Comparison of ENCODE assay signal across 30 mouse cellular contexts in the genomic region with DNA sequence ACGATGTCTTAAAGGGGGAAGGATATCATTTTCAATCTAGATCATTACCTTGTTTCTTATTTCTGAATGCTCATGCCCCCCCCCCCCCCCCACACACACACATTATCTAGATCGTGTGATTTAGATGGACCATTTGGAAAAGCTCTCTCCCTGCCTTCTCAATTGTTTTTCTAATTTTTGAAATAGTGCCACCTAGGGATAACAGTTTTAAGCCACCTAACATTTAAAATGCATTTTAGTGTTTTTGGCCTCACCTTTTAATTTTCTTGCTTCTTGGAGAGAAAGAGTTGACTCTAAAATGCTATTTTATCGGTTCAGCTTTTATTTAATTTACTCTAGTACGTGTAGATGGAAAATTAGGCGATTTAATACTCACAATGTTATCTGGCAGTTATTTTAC.
A peak's percentile ranks its signal among the peaks of the same experiment; 100 is the strongest.
DNase-seq lines count a peak whose midpoint lies in the region; ATAC-seq and TF ChIP-seq lines count a peak whose summit lies in the region.
"Had no signal": no experiment of that assay in that cellular context is flagged by ENCODE, and none has a peak within 500 bp of the region (broad histone marks: within the 10 kb centered on the region; RNA-seq: fewer than 3 reads in every experiment).

No protein-coding gene starts in this region.

- TF ChIP-seq RAD21 in MEL (IDR thresholded peaks at IDR 0.05; ENCODE audit: low read depth, low read length) = peak; percentile 25

- H3K9me3 ChIP-seq in heart, postnatal 0 days (replicated peaks; ENCODE audit: control insufficient read depth, low read length) = no peaks in the 10 kb centered on the region
- no peaks in the 10 kb centered on the region for H3K9me3 ChIP-seq in heart, embryonic 10.5 days
- H3K9me3 ChIP-seq in MEL (replicated peaks; ENCODE audit: insufficient read depth, low read length) = no peaks in the 10 kb centered on the region
- H3K9me3 ChIP-seq: embryonic facial prominence, embryonic 12.5 days; forebrain, embryonic 15.5 days; hindbrain, embryonic 15.5 days; limb, embryonic 12.5 days; liver, embryonic 15.5 days; lung, embryonic 15.5 days; midbrain, embryonic 13.5 days; neural tube, embryonic 15.5 days; stomach, embryonic 15.5 days had no signal

- TF ChIP-seq CTCF in heart, postnatal 0 days (IDR thresholded peaks at IDR 0.05; ENCODE audit: low read depth) = 0 out of 2 replicates have a peak, but pooled peaks have one; percentile 4
- peak; percentile 65 for TF ChIP-seq CTCF in layer of hippocampus, adult 2 months (conservative IDR thresholded peaks at IDR 0.05)
- TF ChIP-seq CTCF in MEL (IDR thresholded peaks at IDR 0.05 in 2 of 3, conservative IDR thresholded peaks at IDR 0.05 in 1 of 3; ENCODE audit: control insufficient read depth in 1 of 3, insufficient read depth in 1 of 3, low read depth in 2 of 3, low read length in 3 of 3, poor library complexity in 1 of 3, severe bottlenecking in 1 of 3) = peak in 1 of 3 experiments; percentile 37; a peak in 2 of 6 replicates

- H3K36me3 ChIP-seq in heart, postnatal 0 days (replicated peaks; ENCODE audit: control insufficient read depth, insufficient read depth, low read length) = no peaks in the 10 kb centered on the region
- no peaks in the 10 kb centered on the region for H3K36me3 ChIP-seq in heart, embryonic 10.5 days
- H3K36me3 ChIP-seq in MEL (ENCODE audit: control insufficient read depth in 1 of 2, insufficient read depth in 2 of 2, low read length in 2 of 2) = no peaks in the 10 kb centered on the region
- H3K36me3 ChIP-seq: embryonic facial prominence, embryonic 12.5 days; forebrain, embryonic 15.5 days; hindbrain, embryonic 15.5 days; limb, embryonic 12.5 days; liver, embryonic 15.5 days; lung, embryonic 15.5 days; midbrain, embryonic 13.5 days; neural tube, embryonic 15.5 days; stomach, embryonic 15.5 days had no signal

- H3K27me3 ChIP-seq in heart, postnatal 0 days (ENCODE audit: control insufficient read depth, insufficient read depth, low read length) = no peaks in the 10 kb centered on the region
- no peaks in the 10 kb centered on the region for H3K27me3 ChIP-seq in heart, embryonic 10.5 days (ENCODE audit: insufficient read depth, poor library complexity, severe bottlenecking)
- no peaks in the 10 kb centered on the region for H3K27me3 ChIP-seq in MEL (ENCODE audit: control insufficient read depth in 1 of 2, insufficient read depth in 2 of 2, low read length in 2 of 2)
- H3K27me3 ChIP-seq: embryonic facial prominence, embryonic 12.5 days; forebrain, embryonic 15.5 days; hindbrain, embryonic 15.5 days; limb, embryonic 12.5 days; liver, embryonic 15.5 days; lung, embryonic 15.5 days; midbrain, embryonic 13.5 days; neural tube, embryonic 15.5 days; stomach, embryonic 15.5 days had no signal

- no peak overlapping the region for H3K4me2 ChIP-seq in heart, postnatal 0 days (ENCODE audit: low read depth, low read length)
- H3K4me2 ChIP-seq: embryonic facial prominence, embryonic 12.5 days; forebrain, embryonic 15.5 days; heart, embryonic 11.5 days; hindbrain, embryonic 15.5 days; limb, embryonic 12.5 days; liver, embryonic 15.5 days; lung, embryonic 15.5 days; midbrain, embryonic 13.5 days; neural tube, embryonic 15.5 days; stomach, embryonic 15.5 days had no signal

- no peak overlapping the region for H3K4me3 ChIP-seq in heart, postnatal 0 days (ENCODE audit: low read depth, low read length)
- H3K4me3 ChIP-seq in heart, embryonic 10.5 days = no peak overlapping the region
- no peak overlapping the region for H3K4me3 ChIP-seq in layer of hippocampus, adult 2 months
- H3K4me3 ChIP-seq in MEL (ENCODE audit: control insufficient read depth in 1 of 2, insufficient read depth in 1 of 2, low read depth in 2 of 2, low read length in 2 of 2) = no peak overlapping the region
- H3K4me3 ChIP-seq: embryonic facial prominence, embryonic 12.5 days; forebrain, embryonic 15.5 days; hindbrain, embryonic 15.5 days; limb, embryonic 12.5 days; liver, embryonic 15.5 days; lung, embryonic 15.5 days; midbrain, embryonic 13.5 days; neural tube, embryonic 15.5 days; stomach, embryonic 15.5 days had no signal

- 64% methylated on average over 5 of the region's 5 CpGs for WGBS in heart, postnatal 0 days
- WGBS in heart, embryonic 10.5 days = 68% methylated on average over 5 of the region's 5 CpGs

- H3K27ac ChIP-seq in heart, postnatal 0 days (ENCODE audit: low read depth) = no peak overlapping the region
- H3K27ac ChIP-seq in heart, embryonic 10.5 days = no peak overlapping the region
- H3K27ac ChIP-seq in layer of hippocampus, adult 2 months = no peak overlapping the region
- no peak overlapping the region for H3K27ac ChIP-seq in MEL (ENCODE audit: control insufficient read depth, low read depth, low read length)
- H3K27ac ChIP-seq: embryonic facial prominence, embryonic 12.5 days; forebrain, embryonic 15.5 days; hindbrain, embryonic 15.5 days; limb, embryonic 12.5 days; liver, embryonic 15.5 days; lung, embryonic 15.5 days; macrophage; midbrain, embryonic 13.5 days; neural tube, embryonic 15.5 days; stomach, embryonic 15.5 days had no signal

- TF ChIP-seq POLR2A in MEL (IDR thresholded peaks at IDR 0.05; ENCODE audit: control insufficient read depth in 1 of 2, insufficient read depth in 1 of 2, low read depth in 1 of 2, low read length in 2 of 2, poor library complexity in 1 of 2) = no peak

- no peak for ATAC-seq in heart, postnatal 0 days (ENCODE audit: insufficient read depth, low read depth)
- ATAC-seq: midbrain, embryonic 13.5 days had no signal

- no peak overlapping the region for H3K9ac ChIP-seq in heart, postnatal 0 days (replicated peaks; ENCODE audit: low read depth, low read length)
- H3K9ac ChIP-seq in MEL (ENCODE audit: control insufficient read depth, low read depth, low read length, poor library complexity, severe bottlenecking) = no peak overlapping the region
- H3K9ac ChIP-seq: embryonic facial prominence, embryonic 12.5 days; forebrain, embryonic 15.5 days; hindbrain, embryonic 15.5 days; limb, embryonic 12.5 days; liver, embryonic 15.5 days; lung, embryonic 15.5 days; midbrain, embryonic 13.5 days; neural tube, embryonic 15.5 days; stomach, embryonic 15.5 days had no signal

- H3K79me2 ChIP-seq in MEL (ENCODE audit: control insufficient read depth, insufficient read depth, low read length, poor library complexity) = peaks cover 2% of the 10 kb centered on the region; the same call in 1 of the 2 replicates

- TF ChIP-seq EP300 in heart, postnatal 0 days (IDR thresholded peaks at IDR 0.05; ENCODE audit: low read depth) = no peak
- TF ChIP-seq EP300 in MEL (IDR thresholded peaks at IDR 0.05; ENCODE audit: low read depth in 1 of 2, low read length in 2 of 2) = no peak

- DNase-seq in heart, postnatal 0 days (ENCODE audit: low spot score) = no peak
- DNase-seq in heart, embryonic 10.5 days (ENCODE audit: low spot score) = no peak
- no peak for DNase-seq in layer of hippocampus, adult 2 months (ENCODE audit: low spot score in 2 of 2)
- no peak for DNase-seq in layer of hippocampus, adult 9-10 months (ENCODE audit: low spot score)
- peak; percentile 19 for DNase-seq in 416B (ENCODE audit: low read depth)
- DNase-seq in MEL (ENCODE audit: low read depth, low spot score) = no peak
- DNase-seq in testis, postnatal 14 days (ENCODE audit: low spot score) = no peak
- DNase-seq: adrenal gland, postnatal 14 days; B cell, adult 2 months; cerebellum, adult 11 months; cerebellum, adult 9-10 months; embryo, embryonic 11 days; heart, postnatal 4 days; kidney, adult 8-10 months; kidney, postnatal 36 days; layer of hippocampus, adult 9-11 months; right cerebral cortex, postnatal 25 days; thymus, adult 18-20 months; thymus, postnatal 25 days had no signal

- H3K4me1 ChIP-seq in heart, postnatal 0 days (ENCODE audit: control insufficient read depth, insufficient read depth) = no peaks in the 10 kb centered on the region
- 0 out of 2 replicates have a peak, but pooled peaks cover 5% of the 10 kb centered on the region for H3K4me1 ChIP-seq in heart, embryonic 10.5 days
- no peaks in the 10 kb centered on the region for H3K4me1 ChIP-seq in MEL (ENCODE audit: control insufficient read depth in 1 of 2, insufficient read depth in 2 of 2, low read length in 2 of 2)
- H3K4me1 ChIP-seq: liver, embryonic 15.5 days; stomach, embryonic 15.5 days had no signal

TF ChIP-seq in MEL, 35 proteins besides CTCF, POLR2A, EP300 and RAD21:
- TF ChIP-seq RCOR1 (IDR thresholded peaks at IDR 0.05; ENCODE audit: low read depth, low read length) (no peak), SMC3 (IDR thresholded peaks at IDR 0.05; ENCODE audit: low read depth, low read length) (peak; percentile 47)
